Mouse (Mus musculus): Measurements from ENCODE around the gene Pecam1. TPM values are rescaled to one million over a fixed set of nuclear protein-coding genes. Genes with fewer than 3 reads are reported as not detected.

The Pecam1 gene
- total RNA-seq, 2 experiments from 2014 or later: 92.5 to 98.5 TPM

DNA sequence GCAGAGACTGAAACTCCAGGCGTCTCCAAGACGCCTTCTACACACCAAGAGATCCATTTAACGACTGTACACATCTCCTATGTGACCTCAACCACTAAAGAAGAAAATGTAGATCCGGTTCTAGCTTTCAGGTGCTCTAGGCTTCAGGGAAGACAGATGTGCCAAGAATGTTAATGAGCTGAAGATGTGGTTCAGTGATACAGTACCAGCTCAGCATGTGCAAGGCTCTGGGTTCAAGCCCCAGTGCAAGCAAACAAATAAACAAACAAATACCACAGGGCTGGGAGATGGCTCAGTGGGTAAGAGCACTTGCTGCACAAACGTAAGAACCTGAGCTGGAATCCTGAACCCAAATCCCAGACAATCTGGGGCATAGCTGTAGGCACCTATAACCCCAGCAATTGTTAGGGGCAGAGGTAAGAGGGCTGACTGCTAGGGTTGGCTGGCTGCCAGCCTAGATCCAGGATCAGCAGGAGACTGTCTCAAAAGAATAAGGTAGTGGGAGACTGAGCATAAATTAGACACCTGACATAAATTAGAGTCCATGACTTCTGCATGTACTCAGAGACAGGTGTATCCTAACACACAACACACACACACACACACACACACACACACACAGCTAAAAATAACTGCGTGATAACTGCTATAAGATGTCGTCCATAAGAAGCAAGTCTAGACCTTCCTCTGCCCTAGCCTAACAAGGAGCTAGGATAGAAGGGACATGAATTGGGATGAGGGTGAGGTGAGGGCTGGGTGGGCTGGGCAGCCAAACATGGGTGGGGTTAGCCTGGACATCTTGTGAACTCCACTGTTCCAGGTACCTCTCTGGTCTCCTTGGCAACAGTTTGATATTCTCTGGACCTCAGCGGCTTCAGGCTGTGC lies 76.5 kb downstream of the Pecam1 start:
- DNase-seq: no peak
- intact Hi-C loops (cut with DNase I; ENCODE audit: low total_unique reads): no loop called here

- intact Hi-C loops (cut with DNase I; ENCODE audit: low total_unique reads): no loop called here
- DNase-seq: no peak
These were observed 77.4 kb downstream of the Pecam1 start for GRCm38 (mm10) chr11:106672919-106673505.

DNA sequence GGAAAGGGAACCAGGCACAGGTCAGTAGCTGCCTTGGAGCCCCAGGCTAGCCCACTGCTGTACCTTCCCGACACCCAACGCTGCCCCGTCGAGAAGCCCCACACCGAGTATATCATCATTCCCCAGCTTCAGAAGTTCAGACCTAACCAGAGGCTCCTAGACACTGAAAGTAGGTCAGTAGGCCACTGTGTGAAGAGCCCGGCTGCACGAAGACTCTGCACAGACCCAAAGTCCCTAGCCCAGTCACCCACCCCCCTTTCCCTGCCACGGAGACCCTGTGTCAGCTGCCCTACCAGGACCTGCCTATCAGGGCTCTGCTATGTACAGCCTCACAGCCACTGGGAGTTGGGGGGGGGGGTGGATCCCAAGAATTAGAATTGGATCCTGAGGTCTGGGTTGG lies 78.6 kb downstream of the Pecam1 start:
- intact Hi-C loops (cut with DNase I; ENCODE audit: low total_unique reads): no loop called here
- DNase-seq: no peak

GRCm38 (mm10) chr11:106670951-106671478 lies 79.4 kb downstream of the Pecam1 start:
- DNase-seq: no peak
- intact Hi-C loops (cut with DNase I; ENCODE audit: low total_unique reads): no loop called here

- intact Hi-C loops (cut with DNase I; ENCODE audit: low total_unique reads): no loop called here
- no peak for DNase-seq
These were observed 80.2 kb downstream of the Pecam1 start for GRCm38 (mm10) chr11:106670266-106670665.

GRCm38 (mm10) chr11:106669873-106670173 lies 80.6 kb downstream of the Pecam1 start:
- DNase-seq: no peak
- intact Hi-C loops (cut with DNase I; ENCODE audit: low total_unique reads): no loop called here

GRCm38 (mm10) chr11:106669102-106669872 lies 81.1 kb downstream of the Pecam1 start:
- DNase-seq: no peak
- intact Hi-C loops (cut with DNase I; ENCODE audit: low total_unique reads): no loop called here

GRCm38 (mm10) chr11:106668336-106668735 lies 82.1 kb downstream of the Pecam1 start:
- DNase-seq: no peak
- intact Hi-C loops (cut with DNase I; ENCODE audit: low total_unique reads): no loop called here

DNA sequence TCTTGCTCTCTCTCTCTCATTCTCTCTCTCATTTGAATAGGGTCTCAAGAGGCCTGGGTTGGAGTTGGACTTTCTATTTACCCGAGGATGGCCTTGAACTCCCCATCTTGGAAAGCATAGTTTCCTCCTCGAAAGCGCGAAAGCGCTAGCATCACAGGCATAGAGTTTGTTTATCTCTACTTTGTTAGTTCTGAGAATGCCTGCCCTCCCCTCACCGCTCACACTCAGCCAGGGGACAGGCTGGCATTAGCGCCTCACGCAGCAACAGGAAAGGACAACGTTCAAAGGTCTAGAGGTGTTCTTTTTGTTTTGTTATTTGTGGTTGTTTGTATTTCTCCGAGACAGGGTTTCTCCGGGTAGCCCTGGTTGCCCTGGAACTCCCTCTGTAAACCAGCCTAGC lies 82.6 kb downstream of the Pecam1 start:
- no peak for DNase-seq
- intact Hi-C loops (cut with DNase I; ENCODE audit: low total_unique reads): no loop called here

DNA sequence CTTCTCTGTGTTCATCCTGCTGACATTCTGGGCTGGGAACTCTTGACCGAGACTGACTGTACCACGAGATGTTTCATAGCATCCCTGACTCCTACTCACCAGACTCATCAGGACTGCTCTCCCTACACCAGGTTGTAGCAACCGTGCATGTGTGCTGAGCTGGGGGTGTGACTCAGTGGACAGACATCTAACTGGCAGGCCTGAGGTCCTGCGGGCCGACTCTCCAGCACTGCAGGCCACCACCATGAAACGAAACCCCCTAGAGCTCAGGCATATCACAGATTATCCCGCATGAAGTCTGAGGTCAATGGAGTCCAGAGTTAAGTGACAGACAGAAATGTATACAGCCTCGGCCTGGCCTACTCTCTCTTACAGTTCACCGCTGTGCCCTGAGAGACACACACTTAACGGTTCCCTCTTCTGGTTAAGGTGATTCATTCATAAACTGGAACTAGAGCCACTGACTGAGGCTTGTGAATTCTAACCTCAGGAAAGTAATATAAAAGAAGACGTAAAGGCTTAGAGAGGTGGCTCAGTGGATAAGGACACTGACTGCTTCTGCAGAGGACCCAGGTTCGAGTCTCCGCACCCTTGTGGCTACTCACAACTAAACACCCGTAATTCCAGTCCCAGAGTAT lies 83.8 kb downstream of the Pecam1 start:
- no peak for DNase-seq
- intact Hi-C loops (cut with DNase I; ENCODE audit: low total_unique reads): no loop called here

GRCm38 (mm10) chr11:106665841-106666240 lies 84.6 kb downstream of the Pecam1 start:
- intact Hi-C loops (cut with DNase I; ENCODE audit: low total_unique reads): no loop called here
- DNase-seq: no peak

DNA sequence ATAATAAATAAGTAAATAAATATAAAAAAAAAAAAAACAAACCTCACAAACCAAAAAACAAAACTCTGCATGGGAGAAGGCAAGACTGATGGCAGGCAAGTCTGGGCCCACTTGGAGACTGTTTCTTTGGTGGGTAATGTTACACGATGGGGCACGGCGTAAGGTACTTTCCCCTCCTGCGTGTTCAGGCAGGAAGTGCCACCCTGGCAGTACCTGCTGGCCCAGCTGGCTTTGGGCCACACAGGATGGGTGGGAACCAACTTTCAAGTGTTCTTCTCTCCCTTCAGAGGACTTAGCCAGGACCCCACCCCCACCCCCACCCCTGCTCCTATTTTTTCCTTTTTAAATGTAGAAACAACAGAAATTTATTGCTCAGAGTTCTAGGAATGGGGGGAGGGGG lies 85.1 kb downstream of the Pecam1 start:
- DNase-seq: no peak
- intact Hi-C loops (cut with DNase I; ENCODE audit: low total_unique reads): no loop called here

DNA sequence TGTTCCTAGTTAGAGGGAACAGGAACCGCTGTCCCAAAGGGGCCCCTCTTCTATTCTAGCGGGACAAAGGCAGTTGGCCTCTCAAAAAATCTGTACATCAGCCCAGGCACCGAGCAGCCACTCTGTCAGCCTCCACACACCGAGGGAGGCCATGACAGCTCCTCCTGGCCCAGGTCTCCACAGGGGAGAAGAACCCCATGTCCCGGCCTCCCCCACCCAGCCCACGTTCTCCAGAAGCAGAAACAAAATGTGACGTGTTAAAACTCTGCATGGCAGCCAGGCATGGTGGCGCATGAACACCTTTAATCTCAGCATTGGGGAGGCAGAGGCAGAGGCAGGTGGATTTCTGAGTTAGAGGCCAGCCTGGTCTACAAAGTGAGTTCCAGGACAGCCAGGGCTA lies 85.7 kb downstream of the Pecam1 start:
- intact Hi-C loops (cut with DNase I; ENCODE audit: low total_unique reads): no loop called here
- DNase-seq: no peak

DNA sequence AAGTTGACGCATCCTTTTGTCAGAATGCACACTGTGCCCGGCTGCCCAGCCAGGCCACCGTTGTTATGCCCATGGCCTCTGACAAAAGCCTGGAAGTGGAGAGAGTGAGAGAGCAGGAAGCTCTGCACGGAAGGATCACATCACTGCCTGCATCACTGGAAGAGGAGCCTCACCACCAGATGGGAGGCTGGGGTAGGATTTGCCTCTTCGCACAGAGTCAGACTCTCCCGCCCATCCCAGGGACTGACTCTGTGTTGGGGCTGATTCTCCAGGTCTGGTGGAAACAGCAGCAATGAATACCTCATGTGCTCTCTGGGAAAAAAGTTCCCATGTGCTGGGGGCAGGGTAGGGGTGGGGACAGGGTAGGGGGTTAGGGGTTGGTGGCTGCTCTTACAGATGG lies 86.6 kb downstream of the Pecam1 start:
- intact Hi-C loops (cut with DNase I; ENCODE audit: low total_unique reads): no loop called here
- DNase-seq: no peak

DNA sequence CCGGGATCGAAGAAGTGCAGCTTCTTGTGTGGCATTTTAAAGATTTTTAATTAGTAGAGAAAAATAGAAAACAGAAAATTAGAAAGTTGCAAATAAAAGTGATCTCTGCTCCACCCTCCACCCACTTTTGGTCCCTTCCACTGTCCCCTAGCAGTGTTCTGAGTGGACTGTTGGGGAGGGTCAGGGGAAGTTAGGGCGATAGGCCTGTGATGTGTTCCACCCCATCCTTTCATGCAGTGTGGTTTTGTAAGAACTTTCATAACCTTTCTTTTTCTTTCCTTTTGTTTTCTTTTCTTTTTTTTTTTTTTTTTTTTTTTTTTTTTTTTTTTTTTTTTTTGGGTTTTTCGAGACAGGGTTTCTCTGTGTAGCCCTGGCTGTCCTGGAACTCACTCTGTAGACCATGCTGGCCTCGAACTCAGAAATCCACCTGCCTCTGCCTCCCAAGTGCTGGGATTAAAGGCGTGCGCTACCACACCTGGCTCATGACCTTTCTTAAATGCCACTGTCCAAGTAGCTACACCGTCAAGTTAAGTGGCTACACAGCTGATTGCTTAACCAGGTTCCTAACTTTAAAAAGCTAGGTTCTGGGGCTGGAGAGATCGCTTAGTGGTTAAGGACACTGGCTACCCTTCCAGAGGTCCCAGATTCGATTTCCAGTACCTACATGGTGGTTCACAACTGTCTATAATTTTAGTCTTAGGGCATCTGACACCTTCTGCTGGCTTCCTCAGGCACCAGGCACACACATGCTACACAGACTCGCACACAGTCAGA lies 87.6 kb downstream of the Pecam1 start:
- intact Hi-C loops (cut with DNase I; ENCODE audit: low total_unique reads): no loop called here

GRCm38 (mm10) chr11:106660453-106661081 lies 89.9 kb downstream of the Pecam1 start:
- intact Hi-C loops (cut with DNase I; ENCODE audit: low total_unique reads): no loop called here
- no peak for DNase-seq

More for the DNA sequence above, 87.6 kb downstream of the Pecam1 start:
- no peak for DNase-seq

DNA sequence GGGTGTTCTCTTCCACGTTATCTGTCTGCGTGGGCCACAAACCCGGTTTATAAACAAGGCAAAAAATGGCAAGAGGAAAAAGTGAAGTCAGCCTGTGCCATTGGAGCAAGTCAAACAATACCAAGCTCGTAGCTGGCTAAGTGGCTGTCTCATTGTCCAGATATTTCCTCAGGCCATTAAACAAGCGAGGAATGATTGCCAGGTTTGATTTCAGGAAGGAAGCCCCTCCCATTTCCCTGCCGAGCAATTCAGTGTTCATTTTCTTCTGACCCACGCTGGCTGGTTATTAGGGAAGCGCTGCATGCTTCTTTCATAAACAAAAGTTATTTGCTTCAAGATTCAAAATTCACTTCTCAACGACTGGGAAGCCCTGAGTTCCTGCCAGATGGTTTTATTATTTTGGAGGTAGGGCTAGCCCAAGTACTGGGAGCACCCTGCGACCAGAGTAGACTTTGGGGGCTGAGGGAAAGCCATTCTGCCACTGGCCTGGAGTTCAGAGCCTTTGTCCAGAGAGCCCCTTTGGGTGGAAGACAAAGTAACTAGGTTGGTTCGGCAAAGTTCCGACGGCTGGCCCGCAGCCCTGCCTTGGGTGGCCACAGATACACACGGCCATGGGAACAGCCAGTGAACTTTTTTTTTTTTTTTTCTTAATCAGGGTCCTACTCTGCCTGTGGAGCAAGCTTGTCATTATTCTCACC lies 90.7 kb downstream of the Pecam1 start:
- DNase-seq: peak; percentile 52
- intact Hi-C loops (cut with DNase I; ENCODE audit: low total_unique reads): no loop called here
